Mouse (Mus musculus) liver, embryonic 14.5 days (tissue): ENCODE results near the gene Flad1. TPM values are rescaled to one million over a fixed set of nuclear protein-coding genes. Genes with fewer than 3 reads are reported as not detected.

Experiments
- ATAC-seq: fragments of 200-750 bp; cut with Nextera tagmentation; 2 replicates; pipeline ENCODE4 v1.8.0; 2017; ENCODE audit warnings: moderate number of reproducible peaks, mild to moderate bottlenecking, moderate library complexity; ENCODE audit not compliant: insufficient read depth
- DNase-seq, 3 experiments: peaks; one replicate each; pipeline ENCODE4 v3.0.0-alpha.2; 2012 to 2013; ENCODE audit warnings: low read depth in 3 of 3, low spot score in 3 of 3
- H3K27ac ChIP-seq: fragments of 300-500 bp; sonication (generic); 2 replicates; pipeline ENCODE4 v1.5.1; 2014; ENCODE audit warnings: moderate library complexity, mild to moderate bottlenecking, control low read depth, inconsistent platforms
- H3K27me3 ChIP-seq: fragments of 300-500 bp; sonication (generic); 2 replicates; pipeline ENCODE4 v1.6.1; 2014; ENCODE audit warnings: mild to moderate bottlenecking, low read length, moderate library complexity; ENCODE audit not compliant: control insufficient read depth, insufficient read depth
- H3K36me3 ChIP-seq: fragments of 300-500 bp; sonication (generic); replicated peaks from 2 replicates; pipeline ENCODE4 v1.6.1; 2014; ENCODE audit warnings: low read depth; ENCODE audit not compliant: control insufficient read depth, insufficient read depth
- H3K4me1 ChIP-seq, 2 experiments: fragments of 200-500 bp in 1 of 2; fragments of 300-500 bp in 1 of 2; sonication (generic) in 1 of 2; replicated peaks; 2 replicates each; pipeline ENCODE4 v1.6.1; 2012 to 2014; ENCODE audit warnings: antibody characterized with exemption in 1 of 2, inconsistent platforms in 1 of 2, low read length in 1 of 2; ENCODE audit not compliant: control insufficient read depth in 2 of 2, insufficient read depth in 2 of 2
- H3K4me2 ChIP-seq: fragments of 300-500 bp; sonication (generic); 2 replicates; pipeline ENCODE4 v1.6.1; 2014; ENCODE audit warnings: low read depth, mild to moderate bottlenecking, control low read depth, moderate library complexity
- H3K4me3 ChIP-seq, 2 experiments: fragments of 200-500 bp in 1 of 2; fragments of 300-500 bp in 1 of 2; sonication (generic) in 1 of 2; 2 replicates each; pipeline ENCODE4 v1.5.1; 2012 to 2014; ENCODE audit warnings: low read depth in 2 of 2, low read length in 2 of 2, mild to moderate bottlenecking in 2 of 2, control low read depth in 1 of 2, inconsistent platforms in 1 of 2, moderate library complexity in 1 of 2; ENCODE audit not compliant: insufficient read depth in 1 of 2
- H3K9ac ChIP-seq: fragments of 300-500 bp; sonication (generic); replicated peaks from 2 replicates; pipeline ENCODE4 v1.6.1; 2014; ENCODE audit warnings: mild to moderate bottlenecking, control low read depth, moderate library complexity
- H3K9me3 ChIP-seq: fragments of 300-500 bp; sonication (generic); 2 replicates; pipeline ENCODE4 v1.6.1; 2016; ENCODE audit warnings: low read length, mixed read lengths; ENCODE audit not compliant: control insufficient read depth
- CTCF ChIP-seq: IDR thresholded peaks from 2 replicates; pipeline ENCODE4 v1.5.1; 2016; ENCODE audit warnings: antibody characterized with exemption, low read depth, control low read depth
- EP300 ChIP-seq: IDR thresholded peaks from 2 replicates; pipeline ENCODE4 v1.6.1; 2016; ENCODE audit warnings: antibody characterized with exemption, low read depth
- WGBS: fragments of 180-500 bp; shearing (Covaris S2); extraction: QIAGEN DNeasy Blood & Tissue Kit; methylation state at CpG from one replicate; pipeline ENCODE4 v1.1.7; 2014; ENCODE audit not compliant: insufficient replicate concordance; 5-methylcytosine and 5-hydroxymethylcytosine counted together
- polyA plus RNA-seq, 2 experiments: library from polyadenylated mRNA; depleted of rRNA in 1 of 2; stranded (reverse) in 1 of 2; unstranded in 1 of 2; fragments of >200 nt; fragmentation: Nextera tagmentation in 1 of 2; extraction: Ambion mirVana in 1 of 2; gene quantifications; 2 replicates each; pipeline versions ENCODE4 v1.2.1 to v1.2.3; 2012 to 2014

Gene Flad1
- polyA plus RNA-seq, 2 experiments: 9.2 to 13.2 TPM

DNA sequence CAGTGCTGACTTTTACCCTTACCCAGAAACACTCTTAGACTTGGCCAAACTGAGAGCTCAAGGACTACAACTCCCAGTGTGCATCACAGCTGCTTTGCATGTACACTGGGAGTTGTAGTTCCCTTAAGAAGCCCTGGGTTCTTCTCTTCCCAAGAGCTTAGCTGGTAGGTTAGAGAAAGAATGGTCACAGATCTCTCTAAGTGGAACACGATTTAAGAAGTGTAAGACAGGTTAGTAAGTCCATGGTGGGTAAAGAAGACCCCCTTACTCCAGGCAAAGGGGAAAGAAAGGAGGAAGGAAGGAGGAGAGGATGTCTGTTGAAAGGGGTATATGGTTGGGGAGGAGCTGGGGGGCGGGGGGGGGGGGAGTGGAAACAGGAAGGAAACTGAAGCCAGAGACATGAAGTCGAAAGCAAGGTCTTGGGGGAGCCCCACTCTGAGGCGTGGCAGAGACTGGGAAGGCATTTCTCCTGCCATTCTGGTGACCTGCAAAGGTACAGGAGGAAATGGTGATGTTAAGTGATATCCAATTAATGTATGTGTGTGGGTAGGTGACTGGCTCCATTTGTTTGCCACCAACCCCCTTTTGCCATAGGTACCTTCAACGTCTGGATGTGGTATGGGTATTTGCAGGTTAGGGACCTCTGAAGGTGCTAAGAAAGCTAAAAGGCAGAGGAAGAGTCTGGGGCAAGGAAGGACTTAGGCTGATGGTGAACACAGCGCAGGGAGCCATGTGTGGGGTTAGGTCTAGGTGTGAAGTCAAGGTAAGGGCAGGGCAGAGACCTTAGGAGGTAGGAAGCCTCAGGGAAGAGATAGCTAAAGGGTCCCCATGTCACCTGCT, 22.5 kb downstream of the Flad1 start:
- peaks cover 2 to 14% of the 10 kb centered on the region in 2 experiments; a peak in 2 of 4 replicates for H3K4me1 ChIP-seq
- no peak overlapping the region for H3K4me2 ChIP-seq
- ATAC-seq (no peak), DNase-seq (no peak)
- no peaks in the 10 kb centered on the region for H3K9me3 ChIP-seq
- 24% methylated on average over 6 of the region's 6 CpGs for WGBS
- TF ChIP-seq CTCF: no peak
- no peak for TF ChIP-seq EP300
- peaks cover 17% of the 10 kb centered on the region for H3K27me3 ChIP-seq
- no peaks in the 10 kb centered on the region for H3K36me3 ChIP-seq
- no peak overlapping the region for H3K9ac ChIP-seq
- no peak overlapping the region for H3K27ac ChIP-seq
- no peak overlapping the region for H3K4me3 ChIP-seq

DNA sequence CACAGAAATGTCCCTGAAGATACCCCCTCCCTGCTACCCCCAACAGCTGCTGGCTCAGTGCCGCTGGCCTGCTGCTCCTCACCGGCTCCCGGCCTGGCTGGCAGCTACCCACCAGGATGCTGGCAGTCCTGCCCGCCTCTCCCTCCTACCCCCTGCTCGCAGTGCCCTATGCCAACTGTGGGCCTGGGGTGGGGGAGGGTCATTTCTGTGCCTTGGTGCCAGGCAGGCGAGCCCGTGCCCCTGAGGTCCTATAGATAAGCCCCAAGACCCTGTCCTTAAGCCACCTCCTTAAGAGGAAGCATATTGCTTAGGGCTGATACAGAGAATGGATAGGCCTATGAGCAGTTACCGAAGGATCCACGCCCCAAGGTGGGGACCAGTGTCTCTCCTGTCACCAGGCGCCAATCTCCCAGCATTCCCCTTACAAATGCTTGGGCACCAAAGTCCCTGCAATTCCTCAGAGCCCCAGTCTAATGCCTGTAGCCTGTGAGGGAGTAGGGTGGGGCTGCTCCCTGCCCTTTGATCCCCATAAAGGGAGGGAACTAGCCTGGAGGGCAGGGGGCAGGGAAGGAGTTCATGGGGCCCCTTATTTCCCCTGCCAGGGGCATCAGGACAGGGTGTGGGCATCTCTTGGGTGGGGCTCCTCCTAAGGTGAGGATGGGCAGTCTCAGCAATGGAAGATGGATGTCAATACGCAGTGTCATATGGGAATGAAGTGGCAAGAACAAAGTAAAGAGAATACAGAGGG, 23.4 kb downstream of the Flad1 start:
- no peak for TF ChIP-seq CTCF
- no peak for TF ChIP-seq EP300
- Histone ChIP-seq H3K4me3 (no peak overlapping the region), H3K4me1 (peaks cover 0 to 12% of the 10 kb centered on the region in 2 experiments; a peak in 2 of 4 replicates), H3K27me3 (peaks cover 17% of the 10 kb centered on the region), H3K27ac (no peak overlapping the region), H3K36me3 (no peaks in the 10 kb centered on the region), H3K4me2 (no peak overlapping the region; the same call in 1 of the 2 replicates), H3K9ac (no peak overlapping the region), H3K9me3 (no peaks in the 10 kb centered on the region)
- ATAC-seq: no peak
- 42% methylated on average over 11 of the region's 11 CpGs for WGBS
- no peak for DNase-seq

DNA sequence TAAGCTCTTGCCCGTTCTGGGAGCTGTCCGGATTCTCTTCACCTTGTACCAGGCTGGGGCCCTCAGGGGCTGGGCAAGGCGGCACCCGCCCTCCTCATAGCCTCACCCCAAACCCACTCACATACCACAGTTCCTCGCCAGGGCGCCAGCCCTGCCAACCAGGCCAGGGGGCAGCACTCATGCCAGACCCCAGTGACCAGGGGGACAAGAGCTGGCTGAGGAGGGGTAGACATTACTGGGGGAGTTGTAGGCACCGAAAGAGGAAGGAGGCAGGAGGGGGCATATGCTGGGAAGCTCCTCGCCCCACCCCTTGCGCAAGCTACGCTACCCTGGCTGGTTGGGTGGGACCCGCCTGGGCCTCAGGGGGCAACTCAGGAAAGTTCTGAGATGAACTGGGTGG, 24.0 kb downstream of the Flad1 start:
- H3K27me3 ChIP-seq: peaks cover 13% of the 10 kb centered on the region
- no peaks in the 10 kb centered on the region for H3K36me3 ChIP-seq
- DNase-seq: no peak
- no peak overlapping the region for H3K4me2 ChIP-seq
- TF ChIP-seq CTCF (no peak), EP300 (no peak)
- H3K4me3 ChIP-seq: no peak overlapping the region
- 55% methylated on average over 11 of the region's 11 CpGs for WGBS
- H3K4me1 ChIP-seq: peaks cover 0 to 12% of the 10 kb centered on the region in 2 experiments; a peak in 2 of 4 replicates
- no peak for ATAC-seq
- H3K9ac ChIP-seq: no peak overlapping the region
- no peaks in the 10 kb centered on the region for H3K9me3 ChIP-seq
- H3K27ac ChIP-seq: no peak overlapping the region

DNA sequence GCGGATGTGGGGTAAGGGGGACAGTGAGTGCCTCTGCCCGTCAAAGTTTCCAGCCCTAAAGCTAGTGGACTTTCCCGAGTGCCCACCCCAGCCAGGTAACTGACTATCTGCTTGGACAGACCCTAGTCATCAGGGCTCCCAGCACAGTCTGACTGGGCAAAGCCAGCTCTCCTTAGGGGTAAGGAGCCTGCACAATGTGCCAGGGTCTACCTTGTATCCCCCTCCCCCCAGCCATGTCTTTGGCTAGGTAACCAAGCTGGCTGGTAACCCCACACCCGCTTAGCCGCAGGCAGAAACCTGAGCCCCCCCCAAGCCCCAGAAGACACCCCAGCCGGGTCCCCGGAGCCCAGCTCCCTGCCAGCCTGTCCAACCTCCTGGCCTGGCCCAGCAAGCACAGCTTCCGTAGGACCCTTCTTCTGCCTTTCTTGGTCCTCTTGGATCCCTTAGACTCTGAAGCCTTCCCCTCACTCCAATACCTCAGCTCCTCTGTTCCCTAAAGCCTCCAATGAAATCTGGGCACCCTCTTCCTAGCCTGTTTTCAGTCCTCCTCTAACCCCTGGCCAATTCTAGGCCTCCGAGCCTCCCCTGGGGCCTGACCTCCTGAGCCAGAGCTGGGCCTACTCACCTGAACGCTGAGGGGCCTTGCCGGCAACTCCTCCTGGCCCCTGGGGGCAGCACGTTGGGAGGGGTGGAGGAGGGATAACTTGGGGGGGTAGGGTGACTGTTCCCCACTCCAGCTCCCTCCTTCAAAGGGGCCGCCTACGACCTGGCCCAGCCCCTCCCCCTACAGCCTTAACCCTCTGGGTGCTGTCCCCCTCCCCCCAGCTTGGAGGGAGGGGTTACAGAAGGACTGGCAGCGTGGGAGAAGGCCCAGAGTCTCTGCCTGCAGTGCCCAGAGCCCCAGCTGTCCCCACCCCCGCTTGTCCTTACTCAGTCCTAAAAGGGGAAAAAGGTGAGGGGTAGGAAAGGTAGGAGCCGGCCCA, 24.9 kb downstream of the Flad1 start:
- no peaks in the 10 kb centered on the region for H3K36me3 ChIP-seq
- H3K27ac ChIP-seq: no peak overlapping the region
- peaks cover 0 to 12% of the 10 kb centered on the region in 2 experiments; a peak in 2 of 4 replicates for H3K4me1 ChIP-seq
- WGBS: 65% methylated on average over 17 of the region's 17 CpGs
- H3K9ac ChIP-seq: no peak overlapping the region
- H3K4me3 ChIP-seq: no peak overlapping the region
- no peaks in the 10 kb centered on the region for H3K9me3 ChIP-seq
- no peak for DNase-seq
- H3K4me2 ChIP-seq: no peak overlapping the region
- H3K27me3 ChIP-seq: peaks cover 4% of the 10 kb centered on the region
- no peak for ATAC-seq
- TF ChIP-seq CTCF (no peak), EP300 (no peak)
